Mouse (Mus musculus): ENCODE measurements around the gene Hmcn1.

Gene Hmcn1

DNA sequence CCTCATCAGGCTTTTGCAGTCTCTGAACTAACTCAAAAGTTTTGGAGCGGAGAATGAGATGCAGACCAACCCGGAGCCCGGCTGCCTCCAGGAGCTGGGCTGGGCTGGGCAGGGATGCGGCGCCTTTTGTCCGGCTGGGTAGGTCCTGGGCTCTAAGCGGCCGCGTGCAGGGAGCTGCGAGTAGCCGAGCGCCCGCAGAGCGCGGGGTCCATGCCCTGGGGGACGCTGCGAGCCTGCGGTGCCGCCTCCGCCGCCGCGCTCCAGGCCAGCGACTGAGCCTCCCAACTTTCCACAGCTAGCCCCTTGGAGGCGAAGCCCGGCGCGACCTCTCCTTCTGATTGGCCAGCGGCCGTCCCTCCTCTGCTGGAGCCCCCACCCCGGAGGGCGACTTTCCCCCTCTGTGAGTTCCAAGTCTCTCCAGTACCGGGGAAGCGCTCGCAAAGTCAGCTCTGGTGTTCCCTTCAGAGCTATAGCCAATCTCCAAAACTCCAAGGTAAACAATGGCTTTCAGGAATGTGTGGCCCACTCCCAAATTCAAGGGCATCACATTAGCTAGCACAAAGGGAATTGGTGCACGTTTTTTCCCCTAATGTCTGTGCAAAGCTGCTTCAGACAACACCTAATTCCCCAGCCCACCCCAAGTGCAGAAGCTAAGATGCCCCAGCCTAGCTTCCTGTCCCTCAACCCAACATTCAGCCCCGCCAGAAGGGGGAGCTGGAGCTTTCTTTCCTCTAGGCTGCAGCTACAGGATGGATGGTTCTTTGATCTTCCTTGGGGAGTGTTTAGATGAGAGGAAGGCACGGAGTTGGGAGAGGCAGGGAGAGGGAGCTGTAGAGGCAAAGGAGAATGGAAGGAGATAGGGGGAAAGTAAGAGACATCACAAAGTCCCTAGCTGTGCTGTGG is at the start of gene Hmcn1:
TSS of gene Hmcn1 (minus strand) at position 274 of the 903 bp plus-strand sequence.
- peak; percentile 89 for DNase-seq (ENCODE audit: low spot score)

DNA sequence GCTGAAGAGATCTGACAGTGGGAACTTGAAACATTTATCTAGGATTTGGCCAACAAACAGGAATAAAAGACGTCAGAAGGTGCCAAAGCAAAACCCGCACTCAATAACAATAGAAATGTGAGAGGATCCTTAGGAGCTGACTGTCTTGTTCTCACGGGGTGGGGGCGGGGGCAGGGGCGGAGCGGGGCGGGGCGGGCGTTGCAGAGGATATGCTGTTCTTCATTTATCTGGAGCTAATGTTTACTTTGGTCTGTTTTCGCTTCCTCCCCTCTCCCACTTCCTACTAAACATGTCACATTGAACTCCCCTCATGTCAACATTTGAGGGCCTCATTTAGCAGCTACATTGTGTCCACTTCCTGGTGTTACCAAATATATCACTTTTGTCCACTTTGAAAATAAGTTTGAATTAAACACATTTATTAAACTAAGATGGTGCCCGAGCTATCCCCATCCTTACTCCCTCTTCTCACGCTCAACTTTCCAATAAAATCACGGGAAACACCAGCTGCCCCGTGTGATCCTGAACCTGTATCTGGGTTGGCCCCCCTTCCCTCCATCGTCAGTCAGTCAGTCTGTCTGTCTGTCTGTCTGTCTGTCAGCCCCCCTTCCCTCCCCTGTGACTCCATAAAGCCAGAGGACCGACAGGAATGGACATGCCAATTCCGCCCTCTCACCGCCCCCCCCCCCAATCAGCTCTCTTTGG is 47.9 kb upstream of the Hmcn1 start:
- no peak for DNase-seq (ENCODE audit: low spot score)

DNA sequence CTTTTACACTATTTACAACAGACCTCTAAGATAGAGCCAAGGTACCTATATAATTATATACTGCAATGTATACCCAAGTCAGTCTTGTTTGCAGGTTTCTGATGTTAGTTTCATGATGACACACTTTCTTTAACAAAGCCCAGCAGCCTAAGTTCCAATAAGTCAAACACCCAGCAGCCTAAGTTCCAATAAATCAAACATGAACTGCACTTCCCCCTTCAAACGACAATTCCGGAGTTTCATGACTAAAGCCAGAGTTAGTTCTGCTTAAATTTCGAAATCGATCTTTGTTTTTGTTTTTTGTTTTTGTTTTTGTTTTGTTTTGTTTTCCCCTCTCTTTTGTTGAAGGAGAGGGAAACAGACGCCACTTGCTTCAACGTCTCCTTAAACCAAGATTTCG is 47.1 kb upstream of the Hmcn1 start:
- no peak for DNase-seq (ENCODE audit: low spot score)

DNA sequence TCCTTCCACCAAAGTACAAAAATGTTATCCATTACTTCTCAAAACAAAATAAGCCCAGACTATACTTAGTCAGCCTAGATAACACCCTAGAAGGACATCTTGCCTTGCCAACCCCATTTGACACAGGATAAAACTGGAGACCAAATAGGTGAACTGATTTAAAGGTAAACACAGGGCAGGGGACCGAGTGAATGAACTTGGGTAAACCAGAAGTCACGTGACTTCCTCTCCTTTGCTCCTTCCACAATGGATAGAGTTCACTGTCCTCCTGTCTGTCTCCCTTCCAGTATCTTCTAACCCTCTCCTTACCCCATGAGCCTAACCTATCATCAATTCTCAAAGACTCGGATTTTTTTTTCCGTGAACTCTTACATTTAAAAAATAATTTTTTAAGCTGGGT is 46.0 kb upstream of the Hmcn1 start:
- no peak for DNase-seq (ENCODE audit: low spot score)

DNA sequence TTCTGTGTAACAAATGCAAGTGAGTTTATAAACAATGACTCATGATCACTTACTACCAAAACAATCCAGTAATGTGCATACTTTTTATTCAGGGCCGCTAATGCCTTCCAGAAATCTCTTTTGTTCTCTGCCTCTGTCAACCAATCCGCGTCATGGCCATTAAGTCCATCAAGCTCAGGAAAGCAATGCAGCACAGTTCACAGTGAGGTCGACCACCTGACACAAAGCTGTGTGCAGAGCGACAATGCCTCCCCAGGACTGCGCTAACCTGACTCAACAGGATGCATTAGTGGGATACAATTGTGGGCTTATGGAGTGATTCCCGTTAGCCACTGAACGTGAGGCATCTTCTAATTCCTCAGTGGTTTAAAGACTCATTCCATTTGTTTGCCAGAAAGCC is 45.3 kb upstream of the Hmcn1 start:
- peak; percentile 32 for DNase-seq (ENCODE audit: low spot score)

DNA sequence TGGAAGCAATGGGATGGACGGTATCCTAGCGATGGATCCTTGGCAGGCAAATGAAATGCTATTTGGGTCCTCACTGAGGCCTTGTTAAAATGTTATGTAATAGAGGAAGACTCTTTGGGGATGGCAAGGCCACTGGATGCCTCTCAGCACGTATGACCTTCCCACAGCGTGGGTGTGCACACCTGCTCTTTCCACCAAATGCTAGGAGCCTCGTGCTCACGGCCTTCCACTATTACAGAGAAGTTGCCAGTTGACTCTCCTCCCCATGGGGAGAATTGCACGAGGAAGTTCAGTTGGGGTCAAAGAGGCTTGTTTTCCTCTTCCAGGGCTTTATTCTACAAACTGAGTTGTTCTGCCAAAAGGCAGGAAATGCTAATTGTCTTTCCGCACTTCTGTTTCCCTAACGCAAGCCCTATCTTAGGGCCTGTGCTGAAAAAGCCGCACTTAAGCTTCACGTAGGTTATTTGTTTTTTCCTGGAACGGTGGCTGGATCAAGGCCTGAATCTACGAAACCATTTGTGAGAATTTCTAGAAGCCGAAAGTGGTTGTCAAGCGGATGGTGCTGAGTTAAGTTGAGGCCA is 43.3 kb upstream of the Hmcn1 start:
- DNase-seq (ENCODE audit: low spot score) = no peak

DNA sequence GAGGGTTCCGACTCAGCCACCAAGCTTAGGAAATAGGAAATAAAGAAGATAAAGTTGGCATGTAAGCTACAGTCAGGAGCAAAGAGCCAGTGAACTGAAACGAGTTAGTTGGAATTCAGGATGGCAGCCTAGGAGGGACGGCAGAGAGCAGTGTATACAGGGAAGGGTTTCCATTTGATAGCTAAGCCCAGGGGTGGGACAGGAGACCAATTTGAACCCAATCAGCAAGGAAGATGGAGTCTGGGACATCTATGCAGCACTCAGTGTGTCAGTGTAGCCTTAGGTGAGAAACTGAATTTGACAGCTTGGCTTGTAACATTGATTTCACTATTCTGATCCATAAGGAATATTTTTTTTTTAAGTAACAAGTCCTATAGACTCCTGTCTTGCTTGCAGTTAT is 42.5 kb upstream of the Hmcn1 start:
- DNase-seq (ENCODE audit: low spot score) = no peak

DNA sequence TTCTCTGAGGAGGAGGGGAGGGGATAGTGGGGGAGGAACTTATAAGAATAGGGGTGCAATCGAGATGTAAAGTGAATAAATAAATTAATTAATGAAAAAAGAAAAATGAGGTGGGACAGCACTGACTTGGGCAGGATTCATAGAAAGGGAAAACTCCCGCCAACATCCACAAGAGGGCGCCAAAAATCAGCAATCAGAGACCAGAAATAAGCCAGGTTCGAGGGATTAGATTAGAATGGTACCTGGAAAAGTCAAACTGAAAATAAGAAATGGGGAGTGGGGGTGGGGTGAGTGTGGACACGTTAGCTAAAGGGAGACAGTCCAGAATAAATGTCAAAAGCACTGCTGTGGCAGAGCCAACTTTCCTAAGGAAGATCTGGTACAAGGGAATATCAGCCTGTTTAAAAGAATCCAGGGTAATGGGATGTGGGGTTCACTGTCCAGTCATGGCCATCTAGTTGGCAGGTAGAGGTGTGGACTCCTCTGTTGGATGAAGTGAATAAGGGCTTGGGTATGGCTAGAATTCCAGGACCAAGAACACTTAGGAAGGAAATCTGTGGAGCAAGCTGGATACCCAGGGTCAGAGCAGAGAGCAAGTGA is 41.9 kb upstream of the Hmcn1 start:
- peak; percentile 82 for DNase-seq (ENCODE audit: low spot score)

DNA sequence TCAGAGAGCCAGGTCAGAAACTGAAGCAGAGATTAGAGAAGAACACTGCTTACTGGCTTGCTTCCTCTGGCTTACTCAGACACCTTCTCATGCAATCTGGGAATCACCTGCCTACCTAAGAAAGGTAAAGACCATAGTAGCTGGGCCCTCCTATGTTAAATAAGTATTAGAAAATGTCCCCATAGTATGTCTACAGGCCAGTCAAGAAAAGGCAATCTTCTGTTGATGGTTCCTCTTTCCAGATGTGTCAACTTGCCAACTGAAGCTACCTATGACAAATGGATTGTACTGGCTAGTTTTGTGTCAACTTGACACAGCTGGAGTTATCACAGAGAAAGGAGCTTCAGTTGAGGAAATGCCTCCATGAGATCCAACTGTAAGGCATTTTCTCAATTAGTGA is 40.1 kb upstream of the Hmcn1 start:
- DNase-seq (ENCODE audit: low spot score) = no peak

DNA sequence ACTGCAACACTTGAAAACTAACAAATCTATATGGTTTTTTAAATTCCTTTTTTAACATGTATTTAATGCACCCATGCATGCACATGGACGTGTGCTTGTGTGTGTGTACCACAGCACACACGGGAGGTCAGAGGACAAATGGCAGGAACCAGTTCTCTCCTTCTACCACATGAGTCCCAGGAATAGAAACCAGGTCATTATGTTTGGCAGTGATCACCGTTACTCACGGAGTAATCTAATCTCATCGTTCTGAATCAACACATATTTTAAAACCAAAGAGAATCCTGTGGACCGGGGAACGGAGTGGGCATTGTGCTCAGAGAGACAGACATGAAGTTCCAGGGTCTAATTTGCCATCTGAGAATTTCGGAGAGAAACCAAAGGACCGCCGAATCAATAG is 38.3 kb upstream of the Hmcn1 start:
- DNase-seq (ENCODE audit: low spot score) = no peak

DNA sequence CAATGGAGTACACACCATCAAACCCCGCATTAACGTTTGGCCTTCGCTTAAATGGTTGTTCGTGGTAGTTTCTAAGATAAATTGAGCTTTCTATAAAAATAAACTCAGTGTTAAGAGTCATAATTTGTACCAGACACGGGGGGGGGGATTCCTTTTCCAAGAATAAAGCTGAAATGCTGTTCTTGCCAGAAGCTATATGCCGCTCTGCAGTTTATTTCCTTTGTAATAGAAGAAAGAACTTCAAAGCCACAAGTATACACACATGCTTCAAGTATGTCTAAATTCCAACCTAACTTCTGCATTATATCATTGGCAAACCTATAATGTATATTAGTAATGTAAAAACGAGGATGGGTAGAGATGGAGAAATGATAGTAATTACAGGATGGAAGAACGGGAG is 37.9 kb upstream of the Hmcn1 start:
- DNase-seq (ENCODE audit: low spot score) = no peak

DNA sequence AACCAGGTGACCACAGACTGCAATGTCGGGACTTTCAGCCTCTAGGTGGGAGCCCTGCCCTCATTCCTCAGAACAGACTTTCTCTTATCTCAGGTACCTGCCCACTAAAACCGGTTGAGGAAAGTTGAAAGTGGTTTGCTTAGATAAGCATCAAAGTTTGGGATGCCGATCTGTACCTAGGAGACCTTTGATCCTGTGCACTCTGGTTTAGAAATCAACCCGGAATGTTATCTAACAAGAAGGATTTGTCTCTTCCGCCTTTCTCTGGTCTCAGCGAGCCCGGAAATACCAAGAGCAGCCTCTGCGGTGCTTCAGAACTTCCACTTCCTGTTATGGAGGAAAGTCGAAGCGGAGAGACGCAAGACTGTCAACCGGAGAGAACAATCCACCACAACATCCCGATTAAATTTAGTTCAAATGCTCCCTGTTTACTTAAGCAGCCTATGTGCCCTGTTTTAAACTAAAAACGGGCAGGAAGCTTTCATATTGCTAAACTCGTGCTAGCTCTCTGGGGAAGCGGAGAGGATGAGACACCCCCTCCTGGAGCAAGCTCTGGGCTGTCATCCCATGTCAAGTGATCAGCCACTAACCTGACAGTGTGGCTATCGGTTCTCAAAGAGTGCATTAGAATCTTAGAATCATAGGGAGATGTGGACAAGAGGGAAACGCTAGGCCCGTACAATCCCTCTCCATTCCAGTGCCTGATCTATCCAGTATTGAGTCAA is 32.0 kb upstream of the Hmcn1 start:
- no peak for DNase-seq (ENCODE audit: low spot score)

DNA sequence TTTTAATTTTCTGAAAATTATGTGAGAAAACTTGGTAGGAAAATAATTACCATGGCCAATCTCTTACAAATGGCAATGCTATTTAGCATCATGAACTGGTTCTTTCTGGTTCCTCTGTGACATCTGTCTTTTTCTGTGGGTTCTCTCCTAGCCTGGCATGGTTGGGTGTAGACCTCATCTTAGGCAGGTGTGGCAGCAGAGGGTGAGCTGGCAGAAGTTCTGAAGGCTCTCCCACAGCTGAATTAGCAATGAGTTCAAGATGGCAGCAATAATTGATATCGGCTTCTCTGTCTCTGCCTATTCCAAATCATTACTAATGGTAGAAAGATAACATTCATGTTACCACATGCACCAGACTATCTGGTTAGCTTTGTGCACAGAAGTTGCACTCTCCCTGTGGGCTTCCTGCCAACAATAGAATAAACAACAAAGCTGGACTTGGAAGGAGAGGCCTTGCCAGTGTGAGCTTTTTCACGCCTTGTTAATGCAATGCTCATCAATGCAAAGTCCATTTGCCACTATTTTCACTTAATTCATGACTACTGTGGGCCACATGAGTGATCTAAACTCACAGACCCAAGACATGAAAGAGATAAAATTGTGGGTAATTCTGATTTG is 26.1 kb upstream of the Hmcn1 start:
- DNase-seq (ENCODE audit: low spot score) = no peak

DNA sequence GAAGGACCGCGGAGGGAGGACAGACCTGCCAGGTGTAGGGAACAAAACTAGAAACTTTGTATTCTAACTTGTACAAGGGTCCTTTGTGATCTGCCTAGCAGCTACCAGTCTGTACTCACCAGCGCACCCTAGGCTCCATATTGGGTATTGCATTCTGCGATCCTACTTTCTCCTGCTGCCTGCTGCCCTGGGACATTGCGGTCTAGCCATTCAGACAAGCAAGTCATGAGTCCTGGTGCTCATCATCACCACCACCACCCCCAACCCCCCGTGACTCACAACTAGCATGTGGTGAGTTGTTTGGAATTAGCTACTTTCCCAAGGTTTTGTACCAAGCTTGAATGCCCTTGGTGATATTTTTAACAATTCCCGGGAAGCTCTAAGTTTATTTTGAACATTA is 17.8 kb upstream of the Hmcn1 start:
- peak; percentile 87 for DNase-seq (ENCODE audit: low spot score)

DNA sequence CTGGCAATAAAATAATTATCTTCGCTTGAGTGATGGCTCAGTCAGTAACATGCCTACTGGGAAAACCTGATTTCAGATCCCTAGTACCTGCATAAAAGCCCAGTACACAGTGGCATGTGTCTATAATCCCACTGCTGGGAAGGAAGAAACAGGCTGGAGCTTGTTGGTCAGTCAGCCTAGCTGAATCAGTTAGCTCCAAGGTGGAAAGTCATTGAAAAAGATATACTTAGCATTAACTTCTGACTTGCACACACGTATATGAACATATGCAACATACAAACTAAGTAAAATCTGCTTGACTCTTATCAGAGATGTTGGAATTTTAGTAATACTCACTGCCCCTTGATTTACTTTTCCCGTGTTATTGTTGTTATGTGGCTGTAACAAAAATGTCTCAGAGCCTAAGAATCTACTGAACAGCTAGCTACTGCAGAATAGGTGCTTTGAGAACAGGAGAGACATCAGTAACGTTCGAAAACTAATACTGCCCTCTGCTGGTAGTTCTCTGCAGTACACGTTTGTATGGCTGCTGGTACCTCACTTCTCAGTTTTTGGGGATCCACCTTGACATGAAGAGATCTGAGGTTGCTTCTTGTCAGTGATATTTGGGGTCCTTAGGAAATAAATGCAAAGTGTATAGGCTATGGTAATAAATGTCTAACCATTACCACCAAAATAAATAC is 16.0 kb upstream of the Hmcn1 start:
- peak; percentile 87 for DNase-seq (ENCODE audit: low spot score)

DNA sequence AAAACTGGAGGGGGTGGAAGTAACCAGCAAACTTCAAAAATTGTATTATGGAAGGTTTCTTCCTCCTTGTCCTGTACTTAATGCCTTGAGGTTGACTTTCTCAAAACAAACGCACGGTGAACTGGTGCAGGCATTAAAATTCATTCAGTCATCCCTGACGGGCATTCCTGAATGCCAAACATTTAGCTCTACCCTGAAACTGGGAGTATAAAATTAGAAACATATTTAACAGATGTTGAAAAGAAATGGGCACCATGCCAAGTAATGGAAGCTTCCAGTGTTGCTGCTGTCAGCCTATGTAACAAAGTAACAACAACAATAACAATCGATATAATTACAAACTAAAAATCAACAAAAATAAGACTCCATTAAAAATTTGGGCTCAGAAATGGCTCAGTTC is 14.5 kb upstream of the Hmcn1 start:
- no peak for DNase-seq (ENCODE audit: low spot score)

DNA sequence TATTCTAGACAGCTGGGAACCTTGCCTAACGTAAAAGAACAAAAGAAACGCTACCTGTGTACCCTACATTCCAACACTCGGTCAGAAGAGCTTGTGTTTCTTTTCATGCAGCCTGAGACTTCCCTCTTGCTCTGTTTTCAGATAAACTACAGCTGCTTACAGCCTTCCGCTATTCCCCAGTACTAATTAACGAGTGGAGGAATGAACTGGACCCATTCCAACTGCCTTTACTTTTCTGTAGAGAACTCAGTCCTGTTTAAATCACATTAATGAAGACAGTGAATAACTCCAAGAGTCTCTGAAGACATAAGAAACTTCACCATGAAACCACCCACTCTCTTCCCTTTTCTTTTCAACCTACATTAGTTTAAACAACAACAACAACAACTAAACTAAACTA is 10.8 kb upstream of the Hmcn1 start:
- no peak for DNase-seq (ENCODE audit: low spot score)

DNA sequence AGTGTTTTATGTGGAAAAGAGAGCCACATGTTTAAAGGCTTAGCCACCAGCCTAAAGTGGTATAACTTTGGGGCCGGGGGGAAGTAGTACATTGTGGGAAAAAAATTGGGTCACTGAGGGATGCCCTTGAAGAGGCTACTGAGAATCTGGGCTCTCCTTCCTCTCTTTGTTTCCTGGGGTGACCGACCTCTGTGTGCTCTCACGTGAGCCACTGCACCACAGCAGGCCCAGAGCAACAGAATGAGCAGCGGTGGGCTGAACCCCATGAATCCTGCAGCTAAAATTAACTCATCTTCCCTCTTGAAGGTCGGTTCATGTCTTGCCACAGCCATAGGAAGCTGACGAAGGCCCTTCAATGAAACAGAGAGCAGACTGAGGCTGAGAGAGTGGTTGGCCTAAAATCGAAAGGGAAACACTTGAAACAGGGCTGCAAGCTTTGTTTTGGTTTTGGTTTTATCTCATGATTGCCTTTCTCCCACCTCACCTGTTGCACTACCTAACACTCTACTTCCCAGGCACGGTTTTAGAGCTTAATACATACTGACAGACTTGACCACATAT is 8.7 kb upstream of the Hmcn1 start:
- no peak for DNase-seq (ENCODE audit: low spot score)

DNA sequence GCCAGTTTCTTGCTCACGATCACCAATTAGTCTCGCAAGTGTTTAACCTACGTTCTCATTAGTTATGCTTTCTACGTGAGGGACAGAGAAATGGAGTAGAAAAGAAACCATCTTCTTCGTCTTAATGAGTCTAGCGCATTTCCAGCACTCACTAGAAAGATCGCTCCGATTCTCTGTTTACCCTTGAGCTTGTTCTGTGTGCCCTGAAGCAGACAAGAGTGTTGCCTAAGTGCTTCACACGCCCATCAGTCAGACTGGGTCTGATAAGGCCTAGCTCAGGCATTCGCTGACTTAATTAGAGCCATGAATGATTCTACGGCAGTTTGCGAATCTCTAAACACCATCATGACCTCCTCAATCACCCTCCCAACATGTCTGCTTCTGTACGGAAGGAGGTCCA is 7.5 kb upstream of the Hmcn1 start:
- no peak for DNase-seq (ENCODE audit: low spot score)

DNA sequence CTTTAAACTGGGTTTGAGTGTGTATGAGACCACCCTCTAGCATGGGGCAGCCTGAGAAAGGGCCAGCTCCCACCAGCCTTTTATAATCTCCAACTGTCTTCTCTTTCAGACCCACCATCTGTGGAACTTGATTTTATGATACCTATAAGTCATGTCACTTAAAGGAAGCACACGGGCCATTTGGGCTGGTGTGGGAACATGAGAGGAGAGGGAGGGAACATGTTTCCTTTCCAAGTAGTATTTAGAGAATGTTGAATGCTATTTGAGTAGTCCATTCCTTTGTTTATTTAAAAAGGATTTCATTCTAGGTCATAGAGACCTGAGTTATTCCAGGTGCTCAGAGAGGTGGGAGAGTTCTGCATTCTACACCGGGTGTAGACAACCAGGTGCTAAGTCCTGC is 1.4 kb upstream of the Hmcn1 start:
- peak; percentile 14 for DNase-seq (ENCODE audit: low spot score)

DNA sequence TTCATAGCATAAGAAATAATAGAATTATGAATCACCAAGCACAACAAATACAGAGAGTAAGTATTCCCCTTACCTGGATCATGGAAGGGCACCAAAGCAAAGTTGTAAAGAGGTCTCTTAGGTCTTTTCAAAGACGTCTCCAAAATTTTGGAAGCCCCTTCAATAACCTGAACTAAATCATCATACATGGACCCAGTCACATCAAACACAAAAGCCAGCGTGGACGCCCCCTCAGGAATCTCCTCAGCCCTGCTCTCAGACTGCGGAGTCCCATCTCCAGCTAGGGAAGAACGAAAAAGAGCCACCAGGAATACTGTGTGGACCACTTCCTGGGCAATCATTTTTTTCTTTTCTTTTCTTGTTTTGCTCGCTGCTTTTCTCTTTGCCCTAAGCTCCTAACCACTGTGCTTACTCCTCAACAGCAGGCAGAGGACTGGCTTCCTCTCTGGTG is 499 bp downstream of the Hmcn1 start:
- no peak for DNase-seq (ENCODE audit: low spot score)

Data from embryo, embryonic 10.5 days (tissue).